Mouse (Mus musculus) hindbrain, embryonic 16.5 days (tissue): ENCODE measurements around the gene Gigyf1. TPM values are rescaled to one million over a fixed set of nuclear protein-coding genes. Genes with fewer than 3 reads are reported as not detected.

Source experiments
- ATAC-seq: fragments of 200-750 bp; cut with Nextera tagmentation; 2 replicates; pipeline ENCODE4 v1.8.0; 2017; ENCODE audit warnings: moderate TSS enrichment, moderate library complexity
- H3K27ac ChIP-seq: fragments of 300-500 bp; sonication (generic); 2 replicates; pipeline ENCODE4 v1.5.1; 2014; ENCODE audit warnings: low read depth, mild to moderate bottlenecking, control low read depth, low read length, moderate library complexity
- H3K27me3 ChIP-seq: fragments of 300-500 bp; sonication (generic); replicated peaks from 2 replicates; pipeline ENCODE4 v1.6.1; 2014; ENCODE audit warnings: low read length; ENCODE audit not compliant: control insufficient read depth, insufficient read depth
- H3K36me3 ChIP-seq: fragments of 300-500 bp; sonication (generic); 2 replicates; pipeline ENCODE4 v1.6.1; 2014; ENCODE audit warnings: mild to moderate bottlenecking, low read length, moderate library complexity, mixed read lengths; ENCODE audit not compliant: control insufficient read depth, insufficient read depth
- H3K4me1 ChIP-seq: fragments of 300-500 bp; sonication (generic); 2 replicates; pipeline ENCODE4 v1.6.1; 2014; ENCODE audit warnings: low read depth, low read length; ENCODE audit not compliant: control insufficient read depth, insufficient read depth
- H3K4me2 ChIP-seq: fragments of 300-500 bp; sonication (generic); 2 replicates; pipeline ENCODE4 v1.6.1; 2014; ENCODE audit warnings: mild to moderate bottlenecking, low read length, control low read depth, moderate library complexity
- H3K4me3 ChIP-seq: fragments of 300-500 bp; sonication (generic); 2 replicates; pipeline ENCODE4 v1.5.1; 2014; ENCODE audit warnings: mild to moderate bottlenecking, low read length, control low read depth, moderate library complexity
- H3K9ac ChIP-seq: fragments of 300-500 bp; sonication (generic); 2 replicates; pipeline ENCODE4 v1.6.1; 2014; ENCODE audit warnings: low read depth, mild to moderate bottlenecking, control low read depth, low read length, moderate library complexity
- H3K9me3 ChIP-seq: fragments of 300-500 bp; sonication (generic); 2 replicates; pipeline ENCODE4 v1.6.1; 2014; ENCODE audit warnings: mild to moderate bottlenecking, low read length, moderate library complexity; ENCODE audit not compliant: control insufficient read depth
- WGBS: fragments of 180-500 bp; shearing (Covaris S2); extraction: QIAGEN DNeasy Blood & Tissue Kit; methylation state at CpG from one replicate; pipeline ENCODE4 v1.1.7; 2014; 5-methylcytosine and 5-hydroxymethylcytosine counted together
- polyA plus RNA-seq: library from polyadenylated mRNA; unstranded; fragments of >200 nt; fragmentation: Nextera tagmentation; extraction: Ambion mirVana; gene quantifications from 2 replicates; pipeline ENCODE4 v1.2.1, GENCODE M21; 2015

Gene Gigyf1
- polyA plus RNA-seq, 1 experiment from 2014 or later: 11.8 TPM

- peaks cover 7% of the 10 kb centered on the region for H3K4me1 ChIP-seq
- no peaks in the 10 kb centered on the region for H3K9me3 ChIP-seq
- H3K27ac ChIP-seq: no peak overlapping the region; the same call in 1 of the 2 replicates
- H3K4me2 ChIP-seq: peak overlapping the region; percentile 21; the same call in 1 of the 2 replicates
- H3K4me3 ChIP-seq: no peak overlapping the region
- H3K9ac ChIP-seq: no peak overlapping the region
- WGBS: 48% methylated on average over 7 of the region's 7 CpGs
- peak; percentile 69 for ATAC-seq
- H3K27me3 ChIP-seq: no peaks in the 10 kb centered on the region
- no peaks in the 10 kb centered on the region for H3K36me3 ChIP-seq
These were observed 21.0 kb downstream of the Gigyf1 start for GRCm38 (mm10) chr5:137539291-137539801.

GRCm38 (mm10) chr5:137540991-137541390 is 22.6 kb downstream of the Gigyf1 start:
- no peak overlapping the region for H3K9ac ChIP-seq
- H3K9me3 ChIP-seq: no peaks in the 10 kb centered on the region
- WGBS: 77% methylated on average over 6 of the region's 6 CpGs
- no peaks in the 10 kb centered on the region for H3K36me3 ChIP-seq
- H3K4me3 ChIP-seq: no peak overlapping the region
- no peak overlapping the region for H3K4me2 ChIP-seq
- H3K27me3 ChIP-seq: no peaks in the 10 kb centered on the region
- no peak for ATAC-seq
- no peak overlapping the region for H3K27ac ChIP-seq
- peaks cover 7% of the 10 kb centered on the region for H3K4me1 ChIP-seq

GRCm38 (mm10) chr5:137541768-137542540 is 23.6 kb downstream of the Gigyf1 start:
- peak; percentile 45; the same call in 1 of the 2 replicates for ATAC-seq
- Histone ChIP-seq H3K9ac (no peak overlapping the region), H3K36me3 (no peaks in the 10 kb centered on the region), H3K9me3 (no peaks in the 10 kb centered on the region), H3K4me2 (no peak overlapping the region), H3K27ac (no peak overlapping the region), H3K4me1 (peaks cover 7% of the 10 kb centered on the region), H3K27me3 (no peaks in the 10 kb centered on the region), H3K4me3 (no peak overlapping the region)
- 62% methylated on average over 5 of the region's 5 CpGs for WGBS

- no peak for ATAC-seq
- H3K4me2 ChIP-seq: no peak overlapping the region
- no peak overlapping the region for H3K4me3 ChIP-seq
- no peak overlapping the region for H3K27ac ChIP-seq
- 62% methylated on average over 6 of the region's 6 CpGs for WGBS
- H3K9me3 ChIP-seq: no peaks in the 10 kb centered on the region
- H3K36me3 ChIP-seq: no peaks in the 10 kb centered on the region
- H3K9ac ChIP-seq: no peak overlapping the region
- H3K4me1 ChIP-seq: no peaks in the 10 kb centered on the region
- H3K27me3 ChIP-seq: no peaks in the 10 kb centered on the region
These were observed 26.6 kb downstream of the Gigyf1 start for GRCm38 (mm10) chr5:137544926-137545325.

GRCm38 (mm10) chr5:137545596-137545995 is 27.2 kb downstream of the Gigyf1 start:
- no peak overlapping the region for H3K9ac ChIP-seq
- H3K9me3 ChIP-seq: no peaks in the 10 kb centered on the region
- no peak overlapping the region for H3K4me3 ChIP-seq
- no peaks in the 10 kb centered on the region for H3K4me1 ChIP-seq
- no peak overlapping the region for H3K27ac ChIP-seq
- H3K36me3 ChIP-seq: no peaks in the 10 kb centered on the region
- no peaks in the 10 kb centered on the region for H3K27me3 ChIP-seq
- ATAC-seq: no peak
- 77% methylated on average over 4 of the region's 4 CpGs for WGBS
- H3K4me2 ChIP-seq: no peak overlapping the region

- Histone ChIP-seq H3K27me3 (no peaks in the 10 kb centered on the region), H3K4me1 (peaks cover 11% of the 10 kb centered on the region), H3K36me3 (no peaks in the 10 kb centered on the region), H3K4me3 (no peak overlapping the region), H3K27ac (no peak overlapping the region), H3K9ac (no peak overlapping the region), H3K9me3 (no peaks in the 10 kb centered on the region), H3K4me2 (no peak overlapping the region)
- WGBS: 85% methylated on average over 2 of the region's 2 CpGs
- no peak for ATAC-seq
These were observed 31.5 kb downstream of the Gigyf1 start for GRCm38 (mm10) chr5:137549840-137550239.

GRCm38 (mm10) chr5:137551119-137551518 is 32.8 kb downstream of the Gigyf1 start:
- H3K27me3 ChIP-seq: no peaks in the 10 kb centered on the region
- ATAC-seq: no peak
- WGBS: 81% methylated on average over 5 of the region's 5 CpGs
- no peak overlapping the region for H3K4me2 ChIP-seq
- H3K9ac ChIP-seq: no peak overlapping the region
- H3K9me3 ChIP-seq: no peaks in the 10 kb centered on the region
- H3K27ac ChIP-seq: no peak overlapping the region
- H3K36me3 ChIP-seq: no peaks in the 10 kb centered on the region
- peaks cover 12% of the 10 kb centered on the region for H3K4me1 ChIP-seq
- no peak overlapping the region for H3K4me3 ChIP-seq

GRCm38 (mm10) chr5:137553000-137553399 is 34.7 kb downstream of the Gigyf1 start:
- Histone ChIP-seq H3K27me3 (no peaks in the 10 kb centered on the region), H3K4me2 (peak overlapping the region; percentile 77), H3K9me3 (no peaks in the 10 kb centered on the region), H3K9ac (peak overlapping the region; percentile 87), H3K27ac (peak overlapping the region; percentile 77), H3K4me3 (peak overlapping the region; percentile 73), H3K4me1 (peaks cover 12% of the 10 kb centered on the region), H3K36me3 (no peaks in the 10 kb centered on the region)
- WGBS: 21% methylated on average over 6 of the region's 6 CpGs
- no peak for ATAC-seq

- H3K9me3 ChIP-seq: no peaks in the 10 kb centered on the region
These were observed 35.1 kb downstream of the Gigyf1 start, which contains the start of gene Actl6b for GRCm38 (mm10) chr5:137553411-137553837. Gene Actl6b (plus strand): TSS chr5:137553517.

More at GRCm38 (mm10) chr5:137553411-137553837, 35.1 kb downstream of the Gigyf1 start, which contains the start of gene Actl6b:
- peak within 1 kb of the TSS; percentile 87 for H3K9ac ChIP-seq
- WGBS: 3% methylated on average over 20 of the region's 37 CpGs
- peak within 1 kb of the TSS; percentile 77 for H3K4me2 ChIP-seq
- H3K4me3 ChIP-seq: peak within 1 kb of the TSS; percentile 73
- peak within 1 kb of the TSS; percentile 77 for H3K27ac ChIP-seq
- no peaks in the 10 kb centered on the region for H3K27me3 ChIP-seq
- H3K36me3 ChIP-seq: no peaks in the 10 kb centered on the region
- peaks cover 12% of the 10 kb centered on the region for H3K4me1 ChIP-seq
- ATAC-seq: peak; percentile 97
